Mouse (Mus musculus): ENCODE measurements at regions not wholly inside any gene's neighbourhood (a gene's known extent, or its start where the extent isn't known, plus 50 kb on each side); places are given as distances from the start of the nearest gene placed in this dataset.

- no peak for DNase-seq
Observed at GRCm38 (mm10) chr3:137482546-137482945, 138.9 kb upstream of the Ddit4l start.

DNA sequence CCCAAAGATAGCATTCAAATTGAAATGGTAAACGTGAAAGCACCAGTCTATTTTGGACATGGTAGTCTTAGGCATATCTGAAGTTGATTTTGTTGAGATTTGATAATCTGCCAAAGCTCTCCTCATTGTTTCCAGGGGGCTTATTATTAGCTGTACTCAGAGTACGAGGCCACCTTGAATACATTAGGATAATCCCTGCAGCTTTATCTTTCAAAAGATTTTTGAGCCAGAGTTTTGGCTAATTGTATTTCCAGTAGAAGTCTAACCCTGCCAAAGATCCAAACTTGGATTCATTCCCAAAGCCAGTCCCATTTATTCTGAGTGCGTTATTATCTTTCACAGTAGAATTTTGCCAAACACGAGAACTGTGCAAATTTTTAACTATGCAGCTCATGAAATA is 138.4 kb upstream of the Ddit4l start:
- no peak for DNase-seq

- no peak for DNase-seq
Observed at GRCm38 (mm10) chr3:137489592-137489991, 131.8 kb upstream of the Ddit4l start.

DNA sequence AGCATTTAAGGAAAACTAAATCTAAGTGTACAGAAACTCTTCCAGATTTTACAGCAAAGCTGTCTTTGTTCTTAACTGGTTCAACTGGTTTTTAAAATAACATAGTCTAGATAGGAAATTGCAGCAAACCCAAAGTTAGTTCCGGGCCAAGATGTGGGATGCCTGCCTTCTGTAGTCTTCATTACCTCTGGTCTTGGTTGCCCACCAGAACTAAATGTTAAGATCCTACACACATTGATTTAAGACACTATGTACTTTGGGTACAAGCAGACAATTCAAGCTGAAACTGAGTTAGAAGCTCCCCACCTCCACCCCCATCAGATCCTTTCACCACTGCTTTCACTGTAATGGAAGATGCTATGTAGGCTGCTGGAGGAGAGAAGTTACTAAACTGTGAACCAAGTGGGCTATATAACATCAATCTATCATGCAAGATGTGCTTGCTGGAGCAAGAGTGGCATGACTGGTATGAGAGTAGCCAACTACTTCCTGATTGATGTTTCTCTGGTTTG is 129.8 kb upstream of the Ddit4l start:
- DNase-seq = no peak

GRCm38 (mm10) chr3:137498343-137498742 is 123.1 kb upstream of the Ddit4l start:
- no peak for DNase-seq

DNA sequence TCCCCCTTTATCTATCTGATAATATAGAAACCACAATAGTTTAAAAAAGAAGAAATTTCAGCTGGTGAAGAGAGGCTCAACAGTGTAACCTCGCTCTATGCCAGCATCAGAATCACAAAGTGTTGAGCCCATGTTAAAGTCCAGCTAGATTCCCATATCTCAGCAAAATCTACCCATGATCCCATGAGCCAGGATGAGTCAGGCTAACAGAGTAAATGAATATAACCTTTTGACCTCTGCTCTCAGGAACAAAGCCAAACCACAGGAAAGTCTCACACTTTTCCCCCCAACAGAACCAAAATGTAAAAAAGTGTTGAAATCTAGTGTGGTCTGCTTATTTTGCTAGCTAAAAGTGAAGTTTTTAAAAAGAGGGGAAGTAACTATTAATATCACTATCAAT is 110.1 kb upstream of the Ddit4l start:
- DNase-seq = no peak

DNA sequence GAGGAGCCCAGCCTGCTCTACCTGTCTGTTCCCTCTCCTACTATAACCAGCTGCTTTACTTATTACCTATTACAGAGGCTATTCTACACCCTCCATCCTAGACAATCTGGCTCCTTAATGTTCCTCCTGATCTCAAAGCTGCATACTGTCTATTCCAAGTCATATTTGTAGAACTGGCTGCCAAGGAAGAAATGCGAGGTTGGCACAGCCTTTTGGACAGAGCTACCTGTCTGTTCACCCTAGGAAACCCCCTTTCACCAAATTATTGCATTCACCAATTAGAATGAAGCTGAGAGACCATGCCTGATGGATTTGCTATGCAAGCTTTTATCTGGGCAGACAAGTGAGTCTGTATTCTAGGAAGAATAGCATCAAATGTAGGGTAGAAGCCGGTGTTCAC is 109.0 kb upstream of the Ddit4l start:
- DNase-seq = no peak

- DNase-seq = no peak
Observed at GRCm38 (mm10) chr3:137513026-137513425, 108.4 kb upstream of the Ddit4l start.

GRCm38 (mm10) chr3:137514238-137514637 is 107.2 kb upstream of the Ddit4l start:
- no peak for DNase-seq

DNA sequence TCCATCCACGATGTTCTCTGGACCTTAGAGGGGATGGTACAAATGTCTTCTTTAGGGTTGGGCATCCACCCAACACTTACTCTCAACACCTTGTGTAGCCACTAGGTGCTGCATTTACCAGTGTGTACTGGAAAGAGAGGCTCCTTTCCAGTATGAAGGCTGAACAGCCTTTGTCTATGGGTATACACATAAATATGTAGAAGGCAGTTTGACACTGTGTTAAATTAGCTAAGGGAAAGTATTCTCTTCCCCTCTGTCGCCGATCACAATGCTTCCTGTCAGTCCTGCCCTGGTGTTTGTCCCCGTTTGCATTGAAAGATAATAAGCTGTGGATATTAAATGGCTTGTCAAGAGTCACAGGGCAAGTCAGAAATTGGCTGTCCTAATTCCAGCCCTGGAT is 104.0 kb upstream of the Ddit4l start:
- DNase-seq = no peak

DNA sequence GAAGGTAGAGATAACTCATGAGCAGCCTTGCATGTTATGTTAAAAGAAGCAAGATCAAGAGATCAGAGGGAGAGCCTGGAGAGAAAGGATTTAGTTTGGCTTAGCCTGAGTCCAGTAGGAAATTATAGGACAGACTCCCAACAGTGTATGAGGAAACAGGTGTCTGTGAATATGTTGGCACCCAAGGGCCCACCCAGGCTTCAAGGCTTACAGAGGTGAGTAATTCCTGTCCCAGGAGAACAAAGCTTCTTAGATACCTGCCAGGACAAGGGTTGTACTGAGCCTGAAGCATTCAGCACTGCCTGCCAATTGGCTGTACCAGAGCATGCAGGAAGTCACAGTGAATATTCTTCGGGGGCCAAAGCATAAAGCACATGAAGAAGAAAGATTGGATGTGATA is 101.2 kb upstream of the Ddit4l start:
- DNase-seq = no peak

DNA sequence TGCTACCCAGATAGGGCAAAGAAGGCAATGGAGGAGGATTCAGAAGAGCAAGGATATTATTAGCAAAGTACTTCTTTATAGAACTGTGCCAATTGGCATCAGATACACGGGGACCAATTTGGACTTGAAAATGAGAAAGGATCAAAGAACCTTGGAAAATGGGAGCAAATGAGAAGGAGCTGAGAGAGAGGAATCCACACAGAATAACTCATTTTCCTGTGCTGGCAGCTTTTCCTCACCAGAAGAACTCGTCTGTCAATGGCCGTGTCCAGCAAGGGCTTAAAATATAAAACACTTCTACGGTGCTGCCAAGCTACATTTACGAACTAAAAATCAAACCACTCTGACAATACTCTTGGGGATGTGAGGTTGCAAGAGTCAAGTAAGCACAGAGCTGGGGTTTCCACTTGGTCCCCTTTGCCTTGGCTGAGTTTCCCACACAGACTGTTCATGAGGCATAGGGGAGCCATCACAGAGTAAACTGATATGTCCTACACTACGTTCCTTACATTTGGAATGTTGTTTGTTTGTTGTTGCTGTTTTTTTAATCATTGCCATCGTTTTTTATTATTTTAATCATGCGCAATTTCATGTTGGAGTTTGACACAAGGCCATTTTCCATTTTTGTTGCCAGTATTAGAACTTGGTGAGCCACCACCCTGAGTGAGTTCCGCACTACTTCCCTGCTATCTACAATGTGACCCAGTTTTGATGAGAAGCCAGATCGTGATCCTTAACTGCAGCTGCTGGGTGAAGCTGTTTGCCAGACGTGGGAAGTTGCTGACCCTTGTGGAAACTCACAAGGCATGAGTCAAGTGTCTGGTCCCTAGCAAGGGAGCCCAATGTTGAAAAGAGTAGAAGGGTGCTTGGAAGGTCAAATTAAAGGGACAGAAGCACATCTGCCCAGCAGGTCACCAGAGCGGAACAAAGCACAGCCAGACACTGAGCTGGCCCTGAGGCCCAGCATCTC is 95.5 kb upstream of the Ddit4l start:
- no peak for DNase-seq

GRCm38 (mm10) chr3:137529592-137529960 is 91.8 kb upstream of the Ddit4l start:
- DNase-seq = no peak

- no peak for DNase-seq
Observed at GRCm38 (mm10) chr3:137529961-137530609, 91.3 kb upstream of the Ddit4l start.

GRCm38 (mm10) chr3:137541666-137542065 is 79.7 kb upstream of the Ddit4l start:
- no peak for DNase-seq

DNA sequence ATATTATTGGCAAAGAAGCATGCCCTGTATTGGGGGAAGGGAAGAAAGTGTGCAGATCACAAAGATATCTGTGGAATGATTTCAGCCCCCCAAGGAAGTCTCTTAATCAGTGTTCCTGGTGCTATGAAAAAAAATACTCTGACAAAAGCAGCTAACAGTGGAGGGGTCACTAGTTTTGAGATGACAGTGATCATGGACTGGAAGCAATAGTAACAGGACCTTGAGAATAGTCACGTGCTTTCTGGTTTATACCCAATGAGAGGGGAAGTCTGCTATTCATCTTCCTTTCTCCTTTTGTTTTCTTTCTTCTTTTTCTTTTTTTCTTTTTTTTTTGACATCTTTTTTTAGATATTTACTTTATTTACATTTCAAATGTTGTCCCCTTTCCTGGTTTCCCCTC is 79.1 kb upstream of the Ddit4l start:
- no peak for DNase-seq

DNA sequence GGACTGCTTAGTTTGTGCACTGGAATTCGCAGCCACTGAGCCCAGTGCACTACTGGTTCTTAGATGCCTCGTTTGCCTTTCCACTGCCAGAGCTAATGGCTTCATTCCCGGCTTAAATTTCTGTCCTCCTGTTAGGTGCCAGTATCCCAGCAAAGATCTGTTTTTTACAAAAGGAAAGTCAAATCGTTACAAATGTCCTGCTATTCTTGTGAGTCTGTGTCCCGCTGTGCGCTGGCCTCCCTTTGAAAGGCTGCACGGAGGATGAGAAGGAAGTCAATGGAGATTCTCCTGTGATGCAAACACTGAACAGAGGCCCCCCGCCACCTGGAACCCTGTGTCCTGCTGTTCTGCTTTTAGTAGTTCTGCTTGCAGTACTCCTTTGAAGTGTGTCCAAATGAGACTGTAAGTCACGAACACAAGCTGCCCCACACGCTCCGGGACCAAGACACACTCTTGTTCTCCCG is 74.0 kb upstream of the Ddit4l start:
- no peak for DNase-seq

DNA sequence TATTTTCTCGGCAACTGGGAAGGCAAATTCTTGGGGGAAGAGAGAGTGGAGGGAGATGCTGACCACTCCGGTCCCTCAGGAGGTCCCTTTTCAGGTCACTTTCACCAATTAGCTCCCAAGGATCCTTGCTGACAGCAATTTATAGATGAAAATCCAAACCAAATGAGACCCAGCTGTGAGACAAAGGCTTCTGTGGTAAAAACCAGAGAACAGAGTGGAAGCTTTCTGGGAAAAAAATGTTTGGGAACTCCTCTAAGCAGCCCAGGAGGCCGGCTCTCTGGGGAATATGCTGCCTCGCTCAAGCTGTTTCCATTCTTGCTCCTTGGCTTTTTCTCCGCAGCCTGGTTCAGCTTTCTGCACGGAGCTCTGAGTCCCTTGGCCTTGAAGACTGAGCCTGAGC is 73.5 kb upstream of the Ddit4l start:
- peak; percentile 41 for DNase-seq

GRCm38 (mm10) chr3:137550708-137551107 is 70.7 kb upstream of the Ddit4l start:
- no peak for DNase-seq

DNA sequence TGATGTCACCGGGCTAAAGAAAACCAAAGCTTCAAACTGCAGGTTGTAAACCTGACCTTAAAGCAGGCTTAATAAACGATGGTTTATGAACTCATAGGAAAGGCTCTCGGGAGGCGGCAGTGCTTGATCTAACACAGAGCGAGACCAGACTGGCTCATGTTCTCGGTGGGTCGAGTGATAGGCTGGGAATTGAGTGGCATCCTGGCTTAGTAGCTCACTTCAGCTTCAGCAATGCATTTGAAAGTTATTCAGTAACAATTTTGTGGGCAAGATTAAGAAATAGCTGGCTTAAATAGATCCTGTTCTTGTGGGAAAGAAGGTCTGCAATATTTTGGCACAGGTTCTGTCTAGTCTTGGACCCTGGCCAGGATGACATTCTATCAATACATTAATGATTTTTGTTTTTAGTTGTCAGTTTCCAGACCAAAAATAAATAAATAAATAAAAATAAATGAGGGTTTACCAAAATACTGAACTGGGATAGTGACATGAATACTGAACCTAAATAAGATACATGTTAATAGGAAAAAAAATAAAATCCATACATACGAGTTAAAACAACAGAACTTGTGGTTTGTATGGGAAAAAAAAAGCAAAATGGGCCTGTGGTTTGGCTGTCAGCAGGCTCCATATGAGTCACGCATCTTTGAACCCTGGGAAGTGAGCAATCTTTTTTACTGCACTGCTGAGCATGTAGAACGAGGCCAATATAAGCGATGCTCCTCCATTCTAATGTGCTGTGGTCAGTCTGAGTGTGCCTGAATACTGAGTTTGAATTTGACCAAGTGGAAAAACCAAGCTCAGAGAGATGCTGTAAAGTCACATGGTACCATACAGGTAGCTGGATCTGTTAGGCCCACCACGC is 68.7 kb upstream of the Ddit4l start:
- no peak for DNase-seq

- DNase-seq = no peak
Observed at GRCm38 (mm10) chr3:137560851-137561449, 60.5 kb upstream of the Ddit4l start.

- no peak for DNase-seq
Observed at GRCm38 (mm10) chr3:137561986-137562385, 59.4 kb upstream of the Ddit4l start.

Data from adrenal gland, postnatal 10 days (tissue).